In genomic region chr1:90926030-90926429, GRCm38 (mm10) we compare ENCODE assay signal across 25 mouse cellular contexts. TPM values are rescaled to one million over a fixed set of nuclear protein-coding genes. Genes with fewer than 3 reads are reported as not detected.
DNase-seq lines count a peak whose midpoint lies in the region; ATAC-seq lines count a peak whose summit lies in the region.
"Had no signal": no experiment of that assay in that cellular context is flagged by ENCODE, and none has a peak within 500 bp of the region (broad histone marks: within the 10 kb centered on the region; RNA-seq: fewer than 3 reads in every experiment).

No protein-coding gene starts in this region.

- H3K4me1 ChIP-seq in embryonic facial prominence, embryonic 14.5 days (ENCODE audit: control insufficient read depth, insufficient read depth, low read length) = peaks cover 9% of the 10 kb centered on the region; the same call in 1 of the 2 replicates
- H3K4me1 ChIP-seq in embryonic facial prominence, embryonic 10.5 days = peaks cover 14% of the 10 kb centered on the region
- H3K4me1 ChIP-seq in kidney, embryonic 16.5 days (ENCODE audit: insufficient read depth, low read length) = peaks cover 11% of the 10 kb centered on the region
- H3K4me1 ChIP-seq: liver, embryonic 12.5 days had no signal

- ATAC-seq in embryonic facial prominence, embryonic 14.5 days (ENCODE audit: low read depth) = no peak
- ATAC-seq in kidney, embryonic 16.5 days (ENCODE audit: low FRiP score, low TSS enrichment) = no peak
- ATAC-seq: activated CD4-positive, CD25-positive, alpha-beta regulatory T cell, adult 4 months; intestine, postnatal 0 days; liver, embryonic 12.5 days; Patski had no signal

- intact Hi-C loops in left cerebral cortex, postnatal 14 days (cut with DNase I) = no loop called here

- H3K9me3 ChIP-seq in embryonic facial prominence, embryonic 14.5 days (ENCODE audit: control insufficient read depth, low read length) = no peaks in the 10 kb centered on the region
- H3K9me3 ChIP-seq in embryonic facial prominence, embryonic 10.5 days = no peaks in the 10 kb centered on the region
- no peaks in the 10 kb centered on the region for H3K9me3 ChIP-seq in kidney, embryonic 16.5 days (ENCODE audit: low read length)
- H3K9me3 ChIP-seq: embryonic facial prominence, embryonic 13.5 days; hindbrain, embryonic 15.5 days; liver, embryonic 12.5 days had no signal

- no peaks in the 10 kb centered on the region for H3K36me3 ChIP-seq in embryonic facial prominence, embryonic 14.5 days (ENCODE audit: control insufficient read depth, insufficient read depth, low read length)
- H3K36me3 ChIP-seq in embryonic facial prominence, embryonic 10.5 days (replicated peaks) = no peaks in the 10 kb centered on the region
- H3K36me3 ChIP-seq in kidney, embryonic 16.5 days (ENCODE audit: insufficient read depth, low read length) = no peaks in the 10 kb centered on the region
- H3K36me3 ChIP-seq: embryonic facial prominence, embryonic 13.5 days; hindbrain, embryonic 15.5 days; liver, embryonic 12.5 days had no signal

- no peak overlapping the region for H3K27ac ChIP-seq in embryonic facial prominence, embryonic 14.5 days (replicated peaks; ENCODE audit: low read depth, low read length)
- no peak overlapping the region for H3K27ac ChIP-seq in embryonic facial prominence, embryonic 10.5 days (replicated peaks)
- H3K27ac ChIP-seq in kidney, embryonic 16.5 days (ENCODE audit: low read length) = no peak overlapping the region
- H3K27ac ChIP-seq: embryonic facial prominence, embryonic 13.5 days; hindbrain, embryonic 15.5 days; liver, embryonic 12.5 days had no signal

- no peak overlapping the region for H3K9ac ChIP-seq in embryonic facial prominence, embryonic 14.5 days (ENCODE audit: low read depth, low read length)
- no peak overlapping the region for H3K9ac ChIP-seq in kidney, embryonic 16.5 days (replicated peaks; ENCODE audit: low read length)
- H3K9ac ChIP-seq: embryonic facial prominence, embryonic 13.5 days; hindbrain, embryonic 15.5 days; liver, embryonic 12.5 days; lung, embryonic 14.5 days had no signal

- no peak overlapping the region for H3K4me2 ChIP-seq in embryonic facial prominence, embryonic 14.5 days (ENCODE audit: low read depth, low read length)
- no peak overlapping the region for H3K4me2 ChIP-seq in kidney, embryonic 16.5 days (replicated peaks; ENCODE audit: low read depth, low read length)
- H3K4me2 ChIP-seq: embryonic facial prominence, embryonic 13.5 days; hindbrain, embryonic 15.5 days; liver, embryonic 12.5 days; lung, embryonic 14.5 days had no signal

- H3K27me3 ChIP-seq in embryonic facial prominence, embryonic 14.5 days (replicated peaks; ENCODE audit: control insufficient read depth, insufficient read depth, low read length) = no peaks in the 10 kb centered on the region
- peaks cover 18% of the 10 kb centered on the region for H3K27me3 ChIP-seq in embryonic facial prominence, embryonic 10.5 days (replicated peaks; ENCODE audit: low read depth, poor library complexity, severe bottlenecking)
- no peaks in the 10 kb centered on the region for H3K27me3 ChIP-seq in kidney, embryonic 16.5 days (ENCODE audit: insufficient read depth, low read length)
- H3K27me3 ChIP-seq: hindbrain, embryonic 15.5 days; Patski had no signal

- WGBS in embryonic facial prominence, embryonic 14.5 days = 80% methylated on average over 4 of the region's 4 CpGs
- 92% methylated on average over 4 of the region's 4 CpGs for WGBS in embryonic facial prominence, embryonic 10.5 days
- 88% methylated on average over 4 of the region's 4 CpGs for WGBS in kidney, embryonic 16.5 days

- H3K4me3 ChIP-seq in embryonic facial prominence, embryonic 14.5 days (ENCODE audit: low read depth, low read length) = no peak overlapping the region
- no peak overlapping the region for H3K4me3 ChIP-seq in embryonic facial prominence, embryonic 10.5 days
- no peak overlapping the region for H3K4me3 ChIP-seq in kidney, embryonic 16.5 days (ENCODE audit: low read length)
- H3K4me3 ChIP-seq: embryonic facial prominence, embryonic 13.5 days; hindbrain, embryonic 15.5 days; liver, embryonic 12.5 days; megakaryocyte, embryonic 14.5 days had no signal

- peak; percentile 17 for DNase-seq in embryonic facial prominence, embryonic 14.5 days (ENCODE audit: low spot score)
- DNase-seq in embryonic facial prominence, embryonic 10.5 days (ENCODE audit: low spot score) = no peak
- DNase-seq in left cerebral cortex, postnatal 14 days (ENCODE audit: low spot score in 2 of 2) = peak; percentile 30 to 55
- no peak for DNase-seq in left cerebral cortex, adult 18-20 months (ENCODE audit: low spot score in 2 of 2)
- peak; percentile 30 for DNase-seq in right cerebral cortex, postnatal 14 days
- DNase-seq in right cerebral cortex, adult 18-20 months = no peak
- DNase-seq: adrenal gland, postnatal 36 days; gastrocnemius, postnatal 14 days; kidney, postnatal 10 days; left cerebral cortex, postnatal 4 days; lung, embryonic 14.5 days; right cerebral cortex, postnatal 25 days; thymus, adult 18-20 months had no signal

RNA-seq across cellular contexts. Expression of gene Mlph, which starts 11.1 kb away (rescaled TPM):
- polyA plus RNA-seq in embryonic facial prominence, embryonic 14.5 days (2014; fragmentation: Nextera tagmentation; extraction: Ambion mirVana) = 0.86 and 1.1 TPM in 2 replicates
- 0.06 and 0.14 TPM in 2 replicates for polyA plus RNA-seq in embryonic facial prominence, embryonic 10.5 days (2016; fragmentation: Nextera tagmentation; extraction: Ambion mirVana)
- total RNA-seq in left cerebral cortex, postnatal 14 days (2021) = under 1 TPM; 0.51 to 0.64 TPM
- total RNA-seq in left cerebral cortex, adult 18-20 months (2021) = 1 to 10 TPM; 1.9 to 2.7 TPM
- 0.26 and 0.82 TPM in 2 replicates for polyA plus RNA-seq in kidney, embryonic 16.5 days (2015; fragmentation: Nextera tagmentation; extraction: Ambion mirVana)
- polyA plus RNA-seq: activated CD4-positive, CD25-positive, alpha-beta regulatory T cell, adult 4 months; liver, embryonic 12.5 days had no signal

RNA-seq across cellular contexts. Expression of gene Prlh, which starts 26.9 kb away (rescaled TPM):
- polyA plus RNA-seq in embryonic facial prominence, embryonic 14.5 days (2014; fragmentation: Nextera tagmentation; extraction: Ambion mirVana) = not detected in 2 replicates
- not detected in 2 replicates for polyA plus RNA-seq in embryonic facial prominence, embryonic 10.5 days (2016; fragmentation: Nextera tagmentation; extraction: Ambion mirVana)
- not detected for total RNA-seq in left cerebral cortex, postnatal 14 days (2021)
- total RNA-seq in left cerebral cortex, adult 18-20 months (2021) = not detected
- not detected in 2 replicates for polyA plus RNA-seq in kidney, embryonic 16.5 days (2015; fragmentation: Nextera tagmentation; extraction: Ambion mirVana)
- total RNA-seq: adrenal gland, postnatal 36 days; gastrocnemius, postnatal 14 days; heart, postnatal 10 days; layer of hippocampus, postnatal 14 days; left cerebral cortex, postnatal 4 days had no signal
- polyA plus RNA-seq: activated CD4-positive, CD25-positive, alpha-beta regulatory T cell, adult 4 months; cortical plate, adult 2 months; embryonic facial prominence, embryonic 13.5 days; hindbrain, embryonic 15.5 days; intestine, postnatal 0 days; liver, embryonic 12.5 days; lung, embryonic 14.5 days; neural tube, embryonic 11.5 days; Patski had no signal

RNA-seq across cellular contexts. Expression of gene Rab17, which starts 43.4 kb away (rescaled TPM):
- polyA plus RNA-seq in embryonic facial prominence, embryonic 14.5 days (2014; fragmentation: Nextera tagmentation; extraction: Ambion mirVana) = 2.4 and 2.5 TPM in 2 replicates
- 0.39 and 0.44 TPM in 2 replicates for polyA plus RNA-seq in embryonic facial prominence, embryonic 10.5 days (2016; fragmentation: Nextera tagmentation; extraction: Ambion mirVana)
- total RNA-seq in left cerebral cortex, postnatal 14 days (2021) = under 1 TPM in 1 of 2 experiments, not detected in 1; 0.59 TPM
- total RNA-seq in left cerebral cortex, adult 18-20 months (2021) = not detected
- polyA plus RNA-seq in kidney, embryonic 16.5 days (2015; fragmentation: Nextera tagmentation; extraction: Ambion mirVana) = 10.8 and 12.0 TPM in 2 replicates
- total RNA-seq: adrenal gland, postnatal 36 days; layer of hippocampus, postnatal 14 days; left cerebral cortex, postnatal 4 days had no signal
- polyA plus RNA-seq: activated CD4-positive, CD25-positive, alpha-beta regulatory T cell, adult 4 months had no signal

Comparison
In these comparisons a context has a peak if more than half of its experiments do, and no peak if none do; other contexts are left out.
1. DNase-seq: peak in embryonic facial prominence, embryonic 14.5 days (single experiment), left cerebral cortex, postnatal 14 days (2 of 2) and right cerebral cortex, postnatal 14 days (single experiment); none in embryonic facial prominence, embryonic 10.5 days (single experiment), left cerebral cortex, adult 18-20 months (0 of 2) and right cerebral cortex, adult 18-20 months (single experiment).